Mouse (Mus musculus) WW6 (cell line): ENCODE results near the gene Chodl.

Source experiments
- DNase-seq: peaks from one replicate; pipeline ENCODE4 v3.0.0-alpha.2; 2013; ENCODE audit warnings: low read depth, low spot score

Chodl gene

GRCm38 (mm10) chr16:78930382-78931286, at the start of gene Chodl:
Gene Chodl, plus strand, starts transcription at chr16:78930948.
- DNase-seq: no peak

- DNase-seq: no peak
These were observed 8.1 kb upstream of the Chodl start for GRCm38 (mm10) chr16:78922644-78923043.

- DNase-seq: no peak
These were observed 708 bp downstream of the Chodl start for GRCm38 (mm10) chr16:78931287-78932025.

- DNase-seq: no peak
These were observed 3.5 kb downstream of the Chodl start for GRCm38 (mm10) chr16:78934298-78934697.

- DNase-seq: no peak
These were observed 7.0 kb downstream of the Chodl start for GRCm38 (mm10) chr16:78937755-78938154.

- no peak for DNase-seq
These were observed 19.6 kb downstream of the Chodl start for GRCm38 (mm10) chr16:78950359-78950758.

GRCm38 (mm10) chr16:78957434-78957833, 26.7 kb downstream of the Chodl start:
- no peak for DNase-seq

- DNase-seq: no peak
These were observed 38.5 kb downstream of the Chodl start for GRCm38 (mm10) chr16:78969091-78969731.

- DNase-seq: no peak
These were observed 43.4 kb downstream of the Chodl start for GRCm38 (mm10) chr16:78974099-78974498.

GRCm38 (mm10) chr16:78976384-78976783, 45.6 kb downstream of the Chodl start:
- DNase-seq: no peak
